Mouse (Mus musculus): ENCODE results near the gene Dr1.

The Dr1 gene

DNA sequence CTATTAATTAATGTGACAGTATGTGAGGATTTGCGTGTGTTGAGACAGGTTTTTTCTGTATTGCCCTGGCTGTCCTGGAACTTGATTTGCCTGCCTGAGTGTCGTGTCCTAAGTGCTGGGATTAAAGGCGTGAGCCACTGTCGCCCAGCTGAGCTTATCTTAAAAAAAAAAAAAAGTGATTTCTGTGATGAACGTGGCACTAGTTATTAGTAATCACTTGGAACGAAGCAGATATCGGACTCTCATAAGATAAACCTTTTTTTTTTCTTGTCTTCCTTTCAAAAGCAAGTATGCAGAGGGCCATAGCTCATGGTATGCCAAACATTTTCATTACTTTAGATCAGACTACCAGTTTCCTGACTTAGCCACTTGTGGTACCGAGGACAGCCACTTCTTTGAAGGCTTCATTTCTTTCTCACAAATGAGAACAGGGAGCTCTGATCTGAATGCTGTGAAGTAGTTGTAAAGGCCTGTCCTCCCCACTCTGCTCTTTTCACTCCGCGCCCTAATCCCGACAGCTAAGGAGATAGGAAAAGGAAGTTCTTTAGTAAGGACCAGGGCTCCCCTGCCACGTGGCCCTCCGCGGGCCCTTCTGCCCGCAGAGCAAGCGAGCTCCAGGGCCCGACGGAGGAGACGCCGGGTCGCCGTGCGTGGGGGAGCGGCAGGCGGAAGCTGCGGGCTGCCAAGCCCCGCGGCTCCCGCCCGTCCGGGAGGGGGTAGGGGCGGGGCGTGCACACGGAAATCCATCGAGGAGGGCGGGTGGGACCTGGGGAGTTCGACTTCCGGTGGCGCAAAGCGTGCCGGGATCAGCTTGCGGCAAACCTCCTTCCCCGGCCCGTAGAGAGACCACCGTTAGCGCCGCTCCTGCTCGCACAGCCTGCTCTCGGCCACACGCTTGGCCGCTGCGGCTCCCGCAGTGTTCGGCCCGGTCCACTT lies at the start of gene Dr1:
Gene Dr1, plus strand, starts transcription at position 771 of the 936 bp plus-strand sequence.
- peak; percentile 17; the same call in 1 of the 2 replicates for TF ChIP-seq GATA4 (IDR thresholded peaks at IDR 0.05; ENCODE audit: insufficient replicate concordance, low read length)

GRCm38 (mm10) chr5:108224077-108224476 lies 44.6 kb upstream of the Dr1 start:
- no peak for TF ChIP-seq GATA4 (IDR thresholded peaks at IDR 0.05; ENCODE audit: insufficient replicate concordance, low read length)

DNA sequence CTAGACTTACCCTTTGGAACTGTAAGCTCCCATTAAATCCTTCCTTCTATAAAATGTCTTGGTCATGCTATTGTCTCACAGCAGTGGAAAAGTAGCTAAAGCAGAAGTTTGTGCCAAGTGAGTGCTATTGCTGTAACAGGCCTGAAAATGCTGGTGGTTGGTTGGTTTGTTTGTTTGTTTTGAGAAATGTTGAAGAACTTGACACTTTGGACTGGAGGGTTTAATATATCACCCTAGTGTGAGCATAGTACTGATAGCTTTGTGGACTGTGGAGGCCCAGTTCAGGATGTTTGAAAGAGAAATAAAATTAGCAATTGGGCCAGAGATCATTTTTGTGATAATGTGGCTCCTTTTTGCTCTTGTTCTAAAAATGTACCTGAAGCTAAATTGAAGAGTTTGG lies 42.5 kb upstream of the Dr1 start:
- TF ChIP-seq GATA4 (IDR thresholded peaks at IDR 0.05; ENCODE audit: insufficient replicate concordance, low read length) = no peak

- TF ChIP-seq GATA4 (IDR thresholded peaks at IDR 0.05; ENCODE audit: insufficient replicate concordance, low read length) = no peak
Observed at GRCm38 (mm10) chr5:108246314-108246765, 22.4 kb upstream of the Dr1 start.

DNA sequence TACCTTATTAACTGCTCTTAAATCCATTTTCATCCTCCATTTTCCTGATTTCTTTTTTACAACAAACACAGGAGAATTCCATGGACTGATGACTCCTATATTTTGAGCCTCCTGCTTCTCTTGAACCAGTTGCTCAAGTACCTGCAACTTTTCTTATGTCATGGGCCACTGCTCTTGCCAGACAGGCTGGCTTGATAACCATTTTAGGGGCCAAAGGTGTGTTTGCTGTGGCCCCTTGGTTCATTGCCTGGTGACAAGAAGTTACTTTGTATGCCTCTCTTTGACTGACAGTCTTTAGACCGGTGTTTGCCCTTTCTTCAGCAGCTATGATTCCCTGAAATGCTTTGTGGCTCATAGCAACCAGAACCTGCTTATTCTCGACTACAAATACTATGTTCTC lies 18.7 kb upstream of the Dr1 start:
- TF ChIP-seq GATA4 (IDR thresholded peaks at IDR 0.05; ENCODE audit: insufficient replicate concordance, low read length) = no peak

DNA sequence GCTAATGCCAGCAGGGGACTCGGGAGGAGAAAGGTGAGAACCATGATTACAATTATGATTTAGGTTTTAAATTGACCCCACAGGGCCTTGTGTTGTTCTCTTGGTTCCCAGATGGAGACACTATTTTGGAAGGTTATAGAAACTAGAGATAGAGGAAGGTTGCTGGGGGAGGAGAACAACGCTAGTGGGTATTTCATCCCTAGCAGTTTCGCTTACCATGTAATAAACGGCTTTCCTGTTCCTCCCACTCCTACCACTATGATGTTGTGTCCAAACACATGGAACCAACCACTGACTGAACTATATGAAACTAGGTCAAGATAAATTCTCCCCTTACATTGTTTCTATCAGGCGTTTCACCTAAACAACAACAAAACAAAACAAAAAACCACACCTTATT lies 13.4 kb upstream of the Dr1 start:
- no peak for TF ChIP-seq GATA4 (IDR thresholded peaks at IDR 0.05; ENCODE audit: insufficient replicate concordance, low read length)

DNA sequence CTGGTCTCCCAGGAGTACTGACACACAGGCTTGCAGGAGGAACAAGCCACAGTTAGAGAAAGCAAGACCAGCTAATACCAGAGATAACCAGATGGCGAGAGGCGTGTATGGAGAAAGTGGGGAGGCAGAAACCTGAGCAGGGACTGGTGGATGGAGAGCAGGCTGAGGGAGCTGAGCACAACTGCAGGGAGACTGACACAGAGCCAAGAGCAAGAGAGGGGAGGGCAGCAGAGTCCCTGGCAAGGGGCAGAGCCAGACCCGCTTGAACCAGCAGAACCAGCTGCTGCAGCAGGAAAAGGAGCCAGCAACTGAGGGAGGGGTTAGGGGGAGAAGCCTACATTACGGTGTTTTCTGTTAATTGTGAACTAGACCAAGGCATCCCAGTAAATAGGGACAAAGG lies 6.0 kb upstream of the Dr1 start:
- no peak for TF ChIP-seq GATA4 (IDR thresholded peaks at IDR 0.05; ENCODE audit: insufficient replicate concordance, low read length)

GRCm38 (mm10) chr5:108266990-108267389 lies 1.7 kb upstream of the Dr1 start:
- TF ChIP-seq GATA4 (IDR thresholded peaks at IDR 0.05; ENCODE audit: insufficient replicate concordance, low read length) = no peak

DNA sequence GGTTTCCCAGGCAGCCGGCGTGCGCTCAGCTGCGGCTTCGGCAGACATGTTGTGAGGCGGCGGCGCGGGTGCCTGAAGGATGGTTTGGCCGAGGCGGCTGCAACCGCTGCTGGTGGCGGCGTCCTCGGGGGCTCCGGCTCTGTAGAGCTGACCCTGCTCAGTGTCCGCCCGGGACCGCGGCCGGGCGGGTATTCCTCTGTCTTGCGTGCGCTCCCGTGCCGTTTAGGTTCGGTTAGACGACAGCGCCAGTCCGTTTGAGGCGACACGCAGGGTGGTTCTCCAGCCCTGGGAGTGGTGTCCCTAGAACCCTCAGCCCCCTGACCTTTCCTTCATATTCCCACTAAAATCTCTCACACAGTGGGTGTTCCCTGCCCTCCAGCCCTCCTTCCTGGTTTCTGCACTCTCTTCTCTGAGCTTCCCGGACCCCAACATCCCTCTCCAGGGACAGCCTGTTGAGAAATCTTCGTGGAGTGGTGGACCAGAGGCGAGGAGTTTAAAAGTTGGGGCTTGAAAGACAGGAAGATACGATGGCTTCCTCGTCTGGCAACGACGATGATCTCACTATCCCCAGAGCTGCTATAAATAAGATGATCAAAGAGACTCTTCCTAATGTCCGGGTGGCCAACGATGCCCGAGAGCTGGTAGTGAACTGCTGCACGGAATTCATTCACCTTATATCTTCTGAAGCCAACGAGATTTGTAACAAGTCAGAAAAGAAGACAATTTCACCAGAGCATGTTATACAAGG lies 540 bp downstream of the Dr1 start:
- no peak for TF ChIP-seq GATA4 (IDR thresholded peaks at IDR 0.05; ENCODE audit: insufficient replicate concordance, low read length)

GRCm38 (mm10) chr5:108269811-108270151 lies 1.1 kb downstream of the Dr1 start:
- TF ChIP-seq GATA4 (IDR thresholded peaks at IDR 0.05; ENCODE audit: insufficient replicate concordance, low read length) = no peak

- TF ChIP-seq GATA4 (IDR thresholded peaks at IDR 0.05; ENCODE audit: insufficient replicate concordance, low read length) = no peak
Observed at GRCm38 (mm10) chr5:108270415-108270814, 1.7 kb downstream of the Dr1 start.

DNA sequence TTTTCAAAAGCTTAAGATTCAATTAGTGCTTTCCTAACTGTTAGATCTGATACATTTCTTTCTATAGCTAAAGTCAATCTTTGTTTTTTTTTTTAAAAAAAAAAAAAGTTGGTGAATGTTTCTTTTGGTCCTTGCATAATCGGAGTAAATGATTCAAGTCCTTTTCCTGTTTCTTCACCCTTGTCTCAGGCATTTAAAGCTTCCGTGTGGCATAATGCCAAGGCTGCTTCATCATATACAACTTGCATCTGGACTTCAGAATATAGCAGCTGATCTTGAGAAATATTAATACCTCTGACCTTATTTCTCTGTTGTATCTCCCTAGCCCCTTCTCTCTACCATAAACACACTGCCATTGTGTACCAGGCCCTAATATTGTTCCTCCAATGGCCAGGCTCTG lies 18.3 kb downstream of the Dr1 start:
- TF ChIP-seq GATA4 (IDR thresholded peaks at IDR 0.05; ENCODE audit: insufficient replicate concordance, low read length) = no peak

DNA sequence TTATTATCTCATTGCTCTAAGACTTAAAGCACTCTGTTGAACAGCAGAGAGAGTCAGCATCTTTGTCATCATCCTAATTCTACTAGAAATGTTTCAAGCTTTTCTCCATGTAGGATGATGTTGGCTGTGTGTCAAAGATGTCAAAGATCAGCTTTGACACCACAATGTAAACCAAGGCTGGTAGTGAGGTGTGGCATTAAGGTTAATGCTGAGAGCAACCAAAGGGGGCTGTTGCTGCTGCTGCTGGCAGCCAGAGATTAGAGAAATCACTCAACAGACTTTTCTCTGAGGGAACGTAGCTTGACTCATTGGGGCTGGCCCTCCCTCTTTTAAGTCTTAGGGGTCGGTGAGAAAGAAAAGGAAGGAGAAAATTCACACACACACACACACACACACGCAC lies 32.9 kb downstream of the Dr1 start:
- no peak for TF ChIP-seq GATA4 (IDR thresholded peaks at IDR 0.05; ENCODE audit: insufficient replicate concordance, low read length)

DNA sequence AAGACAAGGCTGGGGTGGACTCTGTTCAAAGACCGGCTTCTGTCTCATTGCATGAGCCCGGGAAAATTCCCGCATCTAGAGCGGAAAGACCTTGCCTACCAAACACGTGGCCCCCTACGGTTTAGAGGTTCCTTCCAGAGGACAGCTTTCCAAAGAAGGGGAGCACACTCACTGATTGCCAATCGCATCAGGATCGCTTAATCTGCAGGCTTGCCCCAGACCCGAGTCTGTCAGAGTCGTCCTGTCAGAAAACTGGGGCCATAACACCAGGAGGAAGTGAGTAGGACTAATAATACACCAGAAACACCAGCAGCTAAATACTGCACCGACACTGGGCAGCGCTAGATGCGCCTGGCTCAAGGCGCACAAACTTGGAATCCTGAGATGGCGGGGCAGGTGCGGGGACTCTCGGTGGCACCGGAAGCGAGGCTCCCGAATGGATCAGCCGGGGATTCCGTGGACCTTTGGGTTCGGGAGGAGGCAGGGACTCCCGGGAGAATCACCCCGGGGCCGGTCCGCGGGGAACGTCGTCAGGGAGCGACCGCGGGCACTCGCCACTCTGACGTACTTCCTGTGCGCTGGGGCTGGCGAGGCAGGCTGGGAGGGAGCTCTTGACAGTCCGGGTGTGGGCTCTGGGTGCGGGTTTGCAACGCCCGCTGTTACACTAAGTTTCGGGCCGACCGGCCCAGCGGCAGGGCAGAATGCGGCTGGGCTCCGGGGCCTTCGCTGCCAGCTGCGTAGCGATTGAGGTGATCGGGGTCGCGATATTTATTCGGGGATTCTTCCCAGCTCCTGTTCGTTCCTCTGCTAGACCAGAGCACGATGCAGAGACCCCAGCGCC lies 43.7 kb downstream of the Dr1 start, which contains the start of gene Pigg:
Gene Pigg, plus strand, starts transcription at position 386 of the 841 bp plus-strand sequence.
- TF ChIP-seq GATA4 (IDR thresholded peaks at IDR 0.05; ENCODE audit: insufficient replicate concordance, low read length) = peak; percentile 15; the same call in 1 of the 2 replicates
